In the genomic region with DNA sequence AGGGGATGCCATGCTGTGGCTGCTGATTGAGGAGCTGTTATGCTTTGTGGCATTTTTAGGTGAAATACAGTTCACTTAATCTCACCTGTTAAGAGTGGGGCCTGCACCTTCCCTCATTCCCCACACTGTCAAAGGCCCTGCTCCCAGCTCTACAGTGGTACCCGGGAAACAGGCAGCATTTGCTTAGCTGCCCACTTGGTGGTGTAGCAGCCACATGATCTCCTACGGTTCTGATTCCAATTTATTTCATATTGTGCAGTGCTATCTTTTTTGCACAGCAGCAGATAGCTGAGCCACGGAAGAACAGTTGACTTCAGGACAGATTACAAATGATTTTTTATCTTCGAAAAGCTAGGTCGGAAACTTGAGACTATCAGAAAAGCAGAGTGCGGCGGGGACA, we compare ENCODE assay signal across 20 mouse cellular contexts.
DNase-seq lines count a peak whose midpoint lies in the region; ATAC-seq and TF ChIP-seq lines count a peak whose summit lies in the region.
"Had no signal": no experiment of that assay in that cellular context is flagged by ENCODE, and none has a peak within 500 bp of the region (broad histone marks: within the 10 kb centered on the region; RNA-seq: fewer than 3 reads in every experiment).

No protein-coding gene starts in this region.

- 0 out of 2 replicates have a peak, but pooled peaks cover 4% of the 10 kb centered on the region for H3K4me1 ChIP-seq in hindbrain, embryonic 15.5 days (replicated peaks)
- H3K4me1 ChIP-seq in hindbrain, embryonic 10.5 days (replicated peaks) = no peaks in the 10 kb centered on the region
- no peaks in the 10 kb centered on the region for H3K4me1 ChIP-seq in neural tube, embryonic 15.5 days
- H3K4me1 ChIP-seq: forebrain, embryonic 10.5 days; liver, embryonic 13.5 days; neural tube, embryonic 12.5 days had no signal

- H3K9me3 ChIP-seq in hindbrain, embryonic 15.5 days = no peaks in the 10 kb centered on the region
- H3K9me3 ChIP-seq in hindbrain, embryonic 10.5 days = no peaks in the 10 kb centered on the region
- H3K9me3 ChIP-seq in neural tube, embryonic 15.5 days (replicated peaks) = no peaks in the 10 kb centered on the region
- H3K9me3 ChIP-seq: forebrain, embryonic 10.5 days; neural tube, embryonic 12.5 days had no signal

- no peaks in the 10 kb centered on the region for H3K27me3 ChIP-seq in hindbrain, embryonic 15.5 days
- H3K27me3 ChIP-seq in hindbrain, embryonic 10.5 days (ENCODE audit: insufficient read depth, poor library complexity, severe bottlenecking) = no peaks in the 10 kb centered on the region
- H3K27me3 ChIP-seq in neural tube, embryonic 15.5 days (replicated peaks) = no peaks in the 10 kb centered on the region
- H3K27me3 ChIP-seq: liver, embryonic 13.5 days; neural tube, embryonic 12.5 days had no signal

- H3K4me2 ChIP-seq in hindbrain, embryonic 15.5 days = no peak overlapping the region
- H3K4me2 ChIP-seq in neural tube, embryonic 15.5 days = no peak overlapping the region
- H3K4me2 ChIP-seq: liver, embryonic 13.5 days; neural tube, embryonic 12.5 days had no signal

- H3K36me3 ChIP-seq in hindbrain, embryonic 15.5 days = no peaks in the 10 kb centered on the region
- no peaks in the 10 kb centered on the region for H3K36me3 ChIP-seq in hindbrain, embryonic 10.5 days
- H3K36me3 ChIP-seq in neural tube, embryonic 15.5 days = no peaks in the 10 kb centered on the region
- H3K36me3 ChIP-seq: forebrain, embryonic 10.5 days; liver, embryonic 13.5 days; neural tube, embryonic 12.5 days had no signal

- intact Hi-C loops in left cerebral cortex, adult 2 months (cut with DNase I) = loop anchor here (5.0 kb wide), 1 partner anchor 406 kb away; the partner anchor contains the start of gene Spock1

- DNase-seq in hindbrain, embryonic 10.5 days (ENCODE audit: low spot score) = no peak
- DNase-seq in left cerebral cortex, adult 2 months (ENCODE audit: extremely low spot score in 1 of 2, low spot score in 2 of 2) = no peak
- DNase-seq in left cerebral cortex, adult 9 months (ENCODE audit: low spot score in 2 of 2) = no peak
- no peak for DNase-seq in neural tube, embryonic 10.5 days (ENCODE audit: extremely low spot score, low spot score)
- DNase-seq in retina, postnatal 1 day = no peak
- DNase-seq: adrenal gland, postnatal 36 days; cerebellum, adult 11-12 months; cerebellum, postnatal 10 days; gastrocnemius, adult 2 months; kidney, postnatal 25 days; liver, embryonic 13.5 days; lung, adult 2 months; lung, postnatal 14 days; spleen, adult 18-20 months had no signal

- H3K9ac ChIP-seq in hindbrain, embryonic 15.5 days = no peak overlapping the region
- H3K9ac ChIP-seq in neural tube, embryonic 15.5 days (replicated peaks) = no peak overlapping the region
- H3K9ac ChIP-seq: liver, embryonic 13.5 days; neural tube, embryonic 12.5 days had no signal

- no peak overlapping the region for H3K27ac ChIP-seq in hindbrain, embryonic 15.5 days (replicated peaks)
- no peak overlapping the region for H3K27ac ChIP-seq in hindbrain, embryonic 10.5 days
- no peak overlapping the region for H3K27ac ChIP-seq in left cerebral cortex, adult 2 months
- 0 out of 2 replicates have a peak overlapping the region, but pooled peaks have one; percentile 23 for H3K27ac ChIP-seq in neural tube, embryonic 15.5 days (replicated peaks)
- H3K27ac ChIP-seq: forebrain, embryonic 10.5 days; gastrocnemius, adult 2 months; liver, embryonic 13.5 days; neural tube, embryonic 12.5 days had no signal

- no peak overlapping the region for H3K4me3 ChIP-seq in hindbrain, embryonic 15.5 days
- H3K4me3 ChIP-seq in hindbrain, embryonic 10.5 days = no peak overlapping the region
- H3K4me3 ChIP-seq in left cerebral cortex, adult 2 months = no peak overlapping the region
- H3K4me3 ChIP-seq in neural tube, embryonic 15.5 days (replicated peaks) = no peak overlapping the region
- H3K4me3 ChIP-seq: forebrain, embryonic 10.5 days; gastrocnemius, adult 2 months; liver, embryonic 13.5 days; neural tube, embryonic 12.5 days had no signal

- TF ChIP-seq CTCF in left cerebral cortex, adult 2 months (IDR thresholded peaks at IDR 0.05) = peak; percentile 40

- 77% methylated on average over 7 of the region's 7 CpGs for WGBS in hindbrain, embryonic 15.5 days
- WGBS in hindbrain, embryonic 10.5 days = 90% methylated on average over 7 of the region's 7 CpGs
- WGBS in neural tube, embryonic 15.5 days = 81% methylated on average over 7 of the region's 7 CpGs

- peak; percentile 71; the same call in 1 of the 2 replicates for ATAC-seq in hindbrain, embryonic 15.5 days (ENCODE audit: low FRiP score, low read depth)
- 0 out of 2 replicates have a peak, but pooled peaks have one; percentile 63 for ATAC-seq in neural tube, embryonic 15.5 days (ENCODE audit: low FRiP score)
- ATAC-seq: CD4-positive, CD25-positive, alpha-beta regulatory T cell, adult 4 months; intestine, postnatal 0 days had no signal
